Mouse (Mus musculus): ENCODE results near the gene Pgam2. TPM values are rescaled to one million over a fixed set of nuclear protein-coding genes. Genes with fewer than 3 reads are reported as not detected.
"Not testable (repeated sequence)": the region's sequence is repeated elsewhere in the genome, so short reads cannot be mapped to it uniquely, and the experiment has no call there.

Pgam2 gene
- polyA plus RNA-seq, 1 experiment from 2014 or later, result 2.7 TPM

DNA sequence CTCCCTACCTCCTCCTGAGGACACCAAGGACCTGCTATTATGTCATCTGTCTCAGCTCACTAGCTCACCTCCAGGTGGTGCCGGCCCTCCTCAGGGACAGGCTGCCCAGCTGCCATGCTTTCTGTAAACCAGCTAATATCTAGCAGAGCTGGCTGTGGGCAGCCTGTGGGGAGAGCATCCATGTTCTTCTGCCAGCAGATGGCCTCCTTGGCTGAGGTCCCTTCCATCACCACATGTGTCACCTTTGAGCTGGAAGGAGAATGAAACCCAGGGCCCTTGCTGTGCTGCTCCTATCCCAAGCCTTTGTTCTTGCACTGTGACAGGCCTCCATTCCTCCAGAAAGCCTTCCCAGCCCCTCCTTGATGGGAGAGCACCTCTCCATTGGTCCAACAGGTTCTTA lies 32.6 kb upstream of the Pgam2 start:
- no peak for ATAC-seq (ENCODE audit: low FRiP score, low read depth)
- Histone ChIP-seq H3K4me3 (no peak overlapping the region), H3K9me3 (no peaks in the 10 kb centered on the region), H3K9ac (no peak overlapping the region), H3K27me3 (no peaks in the 10 kb centered on the region), H3K4me1 (replicated peaks) (peaks cover 10% of the 10 kb centered on the region; the same call in 1 of the 2 replicates), H3K27ac (replicated peaks) (no peak overlapping the region), H3K36me3 (no peaks in the 10 kb centered on the region; the same call in 1 of the 2 replicates), H3K4me2 (no peak overlapping the region)
- 32% methylated on average over 1 of the region's 1 CpGs for WGBS

DNA sequence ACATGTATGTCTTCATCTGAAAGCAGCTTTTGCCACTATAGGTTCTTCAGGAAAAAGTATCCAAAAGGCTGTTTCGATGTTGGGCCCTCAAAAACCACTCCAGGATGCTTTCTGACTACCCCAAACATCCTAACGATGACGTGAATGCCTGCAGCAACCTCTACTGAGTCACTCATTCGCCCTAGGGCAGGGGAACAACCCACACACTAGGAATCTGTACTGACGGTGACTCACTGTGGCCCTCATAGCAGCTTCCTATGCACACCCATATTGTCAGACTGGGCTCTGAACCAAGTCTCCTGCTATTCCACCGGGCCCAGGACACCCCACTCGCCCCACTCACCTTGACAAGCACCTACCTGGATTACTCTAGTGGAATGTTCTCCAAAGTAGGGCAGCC lies 31.5 kb upstream of the Pgam2 start:
- Histone ChIP-seq H3K36me3 (no peaks in the 10 kb centered on the region; the same call in 1 of the 2 replicates), H3K27ac (replicated peaks) (no peak overlapping the region), H3K4me2 (no peak overlapping the region), H3K27me3 (no peaks in the 10 kb centered on the region), H3K4me1 (replicated peaks) (peaks cover 10% of the 10 kb centered on the region; the same call in 1 of the 2 replicates), H3K4me3 (no peak overlapping the region), H3K9ac (no peak overlapping the region), H3K9me3 (no peaks in the 10 kb centered on the region)
- ATAC-seq (ENCODE audit: low FRiP score, low read depth), result no peak
- WGBS, result 92% methylated on average over 7 of the region's 7 CpGs

GRCm38 (mm10) chr11:5834506-5834905 lies 31.0 kb upstream of the Pgam2 start:
- H3K4me3 ChIP-seq, result no peak overlapping the region
- 89% methylated on average over 9 of the region's 9 CpGs for WGBS
- ATAC-seq (ENCODE audit: low FRiP score, low read depth), result no peak
- H3K9ac ChIP-seq, result no peak overlapping the region
- H3K9me3 ChIP-seq, result no peaks in the 10 kb centered on the region
- peaks cover under 1% of the 10 kb centered on the region; the same call in 1 of the 2 replicates for H3K36me3 ChIP-seq
- peaks cover 10% of the 10 kb centered on the region; the same call in 1 of the 2 replicates for H3K4me1 ChIP-seq (replicated peaks)
- H3K4me2 ChIP-seq, result no peak overlapping the region
- H3K27ac ChIP-seq (replicated peaks), result no peak overlapping the region
- H3K27me3 ChIP-seq, result no peaks in the 10 kb centered on the region

DNA sequence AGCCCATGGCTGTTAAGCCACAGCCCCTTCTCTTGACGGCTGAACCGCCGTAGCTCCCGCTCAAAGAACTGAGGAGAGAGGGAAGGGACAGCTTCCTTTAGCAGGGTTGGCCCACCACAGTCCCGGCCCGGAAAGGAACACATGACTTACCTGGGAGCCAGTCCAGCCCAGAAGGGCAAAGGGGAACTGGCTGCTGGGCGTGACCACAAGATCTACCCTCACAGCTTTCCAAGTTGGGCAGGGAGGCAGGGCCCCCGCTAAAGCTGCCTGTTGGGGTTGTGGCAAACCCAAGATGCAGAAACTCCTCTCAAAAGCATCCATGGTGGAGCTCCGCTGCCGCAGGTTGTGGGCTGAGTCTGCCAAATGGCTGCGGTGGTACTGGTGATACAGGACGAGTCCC lies 25.8 kb upstream of the Pgam2 start:
- no peaks in the 10 kb centered on the region for H3K27me3 ChIP-seq
- 92% methylated on average over 12 of the region's 12 CpGs for WGBS
- no peak overlapping the region for H3K4me3 ChIP-seq
- H3K4me1 ChIP-seq (replicated peaks), result no peaks in the 10 kb centered on the region
- H3K9me3 ChIP-seq, result no peaks in the 10 kb centered on the region
- H3K36me3 ChIP-seq, result peaks cover 7% of the 10 kb centered on the region; the same call in 1 of the 2 replicates
- H3K4me2 ChIP-seq, result no peak overlapping the region
- H3K9ac ChIP-seq, result no peak overlapping the region
- H3K27ac ChIP-seq (replicated peaks), result no peak overlapping the region
- no peak for ATAC-seq (ENCODE audit: low FRiP score, low read depth)

DNA sequence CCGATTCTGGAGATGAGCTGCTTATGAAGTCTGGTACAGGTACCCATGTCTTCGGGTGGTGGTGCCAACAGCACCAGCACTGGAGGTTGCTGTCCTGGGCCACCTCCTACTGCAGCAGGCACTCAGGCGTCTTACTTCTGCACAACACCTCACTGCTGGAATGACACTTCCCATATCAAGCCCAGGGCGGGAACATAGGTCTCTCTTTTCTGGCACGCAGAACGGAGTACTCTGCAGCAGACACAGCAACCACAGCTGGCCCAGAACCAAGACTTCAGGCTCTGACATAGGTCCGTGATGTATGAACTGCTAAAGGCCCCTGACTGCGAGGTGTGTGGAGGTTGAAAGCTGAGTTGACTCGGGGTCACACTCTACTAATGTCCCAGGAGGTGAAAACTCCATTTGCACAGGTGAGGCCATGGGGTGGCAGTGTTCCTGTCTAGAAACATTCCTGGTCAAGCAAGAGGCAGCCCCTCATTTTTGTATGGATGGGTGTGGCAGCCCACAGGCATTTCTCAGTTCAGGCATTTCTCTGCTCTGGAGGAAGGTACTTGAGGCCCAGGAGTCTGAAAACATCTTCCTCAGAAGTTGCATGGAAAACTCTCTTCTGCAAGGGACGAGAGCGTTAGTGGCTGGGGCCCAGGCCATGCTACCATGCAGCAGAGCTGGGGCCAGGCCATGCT lies 25.1 kb upstream of the Pgam2 start:
- no peaks in the 10 kb centered on the region for H3K27me3 ChIP-seq
- no peak overlapping the region for H3K4me2 ChIP-seq
- peaks cover 7% of the 10 kb centered on the region; the same call in 1 of the 2 replicates for H3K36me3 ChIP-seq
- WGBS, result 93% methylated on average over 11 of the region's 11 CpGs
- no peaks in the 10 kb centered on the region for H3K4me1 ChIP-seq (replicated peaks)
- no peak overlapping the region for H3K27ac ChIP-seq (replicated peaks)
- H3K9ac ChIP-seq, result no peak overlapping the region
- no peaks in the 10 kb centered on the region for H3K9me3 ChIP-seq
- no peak for ATAC-seq (ENCODE audit: low FRiP score, low read depth)
- no peak overlapping the region for H3K4me3 ChIP-seq

DNA sequence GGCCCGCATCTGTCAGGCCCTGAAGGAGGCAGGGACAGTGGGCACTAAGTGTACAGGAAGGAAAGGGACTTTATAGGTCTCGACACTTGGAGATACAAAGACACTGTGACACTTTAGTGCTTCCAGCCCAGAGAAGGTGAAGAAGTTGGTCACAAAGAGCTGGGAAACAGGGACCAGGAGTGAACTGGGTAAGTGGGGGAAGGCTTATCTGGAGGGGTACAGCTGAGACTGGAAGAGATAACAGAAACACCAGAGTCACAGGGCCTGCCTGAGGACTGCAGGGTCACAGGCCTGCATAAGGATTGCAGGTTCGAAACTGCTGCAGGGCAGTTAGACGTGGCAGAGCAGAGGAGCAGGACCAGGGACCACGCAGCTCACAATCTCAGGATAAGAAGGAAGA lies 24.4 kb upstream of the Pgam2 start:
- 93% methylated on average over 5 of the region's 5 CpGs for WGBS
- Histone ChIP-seq H3K4me2 (no peak overlapping the region), H3K9me3 (no peaks in the 10 kb centered on the region), H3K36me3 (peaks cover 7% of the 10 kb centered on the region; the same call in 1 of the 2 replicates), H3K9ac (no peak overlapping the region), H3K4me1 (replicated peaks) (no peaks in the 10 kb centered on the region), H3K27me3 (no peaks in the 10 kb centered on the region), H3K27ac (replicated peaks) (no peak overlapping the region), H3K4me3 (no peak overlapping the region)
- ATAC-seq (ENCODE audit: low FRiP score, low read depth), result no peak

DNA sequence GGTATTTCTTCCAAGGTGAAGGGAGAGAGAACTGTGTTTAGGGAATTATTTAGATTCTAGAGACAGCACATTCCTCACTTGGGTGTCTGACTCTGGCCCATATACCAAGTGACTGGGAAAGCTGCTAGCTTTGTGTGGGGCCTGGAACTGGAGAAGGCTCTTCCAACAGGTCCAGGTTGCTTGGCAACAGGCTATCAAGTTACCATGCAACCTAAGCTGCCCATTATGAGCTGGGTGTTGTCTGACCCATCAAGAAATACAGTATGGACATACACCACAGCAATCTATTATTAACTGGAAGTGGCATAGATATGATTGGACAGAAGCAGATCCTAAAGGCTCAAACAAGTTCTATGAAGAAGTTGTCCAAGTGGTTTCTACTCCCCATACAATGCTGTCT lies 21.9 kb upstream of the Pgam2 start:
- H3K4me2 ChIP-seq, result no peak overlapping the region
- no peaks in the 10 kb centered on the region for H3K27me3 ChIP-seq
- H3K9me3 ChIP-seq, result no peaks in the 10 kb centered on the region
- no peak overlapping the region for H3K27ac ChIP-seq (replicated peaks)
- no peak for ATAC-seq (ENCODE audit: low FRiP score, low read depth)
- H3K4me3 ChIP-seq, result no peak overlapping the region
- no peaks in the 10 kb centered on the region for H3K4me1 ChIP-seq (replicated peaks)
- H3K36me3 ChIP-seq, result peaks cover 7% of the 10 kb centered on the region; the same call in 1 of the 2 replicates
- no peak overlapping the region for H3K9ac ChIP-seq

DNA sequence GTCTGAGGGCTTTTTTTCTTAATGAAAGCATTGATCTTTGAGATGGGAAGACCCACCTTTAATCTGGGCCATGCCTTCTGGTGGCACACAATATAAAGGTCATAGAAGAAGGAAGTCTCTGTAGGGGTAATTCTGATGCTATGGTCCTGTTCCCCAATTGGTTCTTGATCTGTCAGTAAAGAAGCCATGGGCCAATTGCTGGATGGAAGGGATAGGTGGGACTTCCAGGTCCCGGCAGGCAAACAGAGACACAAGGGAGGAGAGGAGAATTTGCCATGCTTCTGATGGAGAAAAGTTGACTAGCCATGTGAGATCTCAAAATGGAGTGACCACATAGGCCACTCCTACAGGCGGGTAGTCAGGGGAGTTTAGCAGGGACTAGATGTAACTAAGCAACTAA lies 15.7 kb upstream of the Pgam2 start:
- no peak overlapping the region for H3K27ac ChIP-seq (replicated peaks)
- 64% methylated on average over 2 of the region's 2 CpGs for WGBS
- no peak for ATAC-seq (ENCODE audit: low FRiP score, low read depth)
- no peaks in the 10 kb centered on the region for H3K36me3 ChIP-seq
- no peak overlapping the region for H3K9ac ChIP-seq
- no peaks in the 10 kb centered on the region for H3K9me3 ChIP-seq
- no peak overlapping the region for H3K4me2 ChIP-seq
- no peaks in the 10 kb centered on the region for H3K4me1 ChIP-seq (replicated peaks)
- H3K27me3 ChIP-seq, result no peaks in the 10 kb centered on the region
- H3K4me3 ChIP-seq, result no peak overlapping the region

GRCm38 (mm10) chr11:5813381-5813780 lies 9.8 kb upstream of the Pgam2 start:
- no peak for ATAC-seq (ENCODE audit: low FRiP score, low read depth)
- H3K4me1 ChIP-seq (replicated peaks), result no peaks in the 10 kb centered on the region
- 81% methylated on average over 10 of the region's 10 CpGs for WGBS
- H3K9ac ChIP-seq, result no peak overlapping the region
- no peak overlapping the region for H3K27ac ChIP-seq (replicated peaks)
- H3K4me2 ChIP-seq, result no peak overlapping the region
- no peaks in the 10 kb centered on the region for H3K36me3 ChIP-seq
- no peaks in the 10 kb centered on the region for H3K27me3 ChIP-seq
- H3K9me3 ChIP-seq, result no peaks in the 10 kb centered on the region
- H3K4me3 ChIP-seq, result no peak overlapping the region

DNA sequence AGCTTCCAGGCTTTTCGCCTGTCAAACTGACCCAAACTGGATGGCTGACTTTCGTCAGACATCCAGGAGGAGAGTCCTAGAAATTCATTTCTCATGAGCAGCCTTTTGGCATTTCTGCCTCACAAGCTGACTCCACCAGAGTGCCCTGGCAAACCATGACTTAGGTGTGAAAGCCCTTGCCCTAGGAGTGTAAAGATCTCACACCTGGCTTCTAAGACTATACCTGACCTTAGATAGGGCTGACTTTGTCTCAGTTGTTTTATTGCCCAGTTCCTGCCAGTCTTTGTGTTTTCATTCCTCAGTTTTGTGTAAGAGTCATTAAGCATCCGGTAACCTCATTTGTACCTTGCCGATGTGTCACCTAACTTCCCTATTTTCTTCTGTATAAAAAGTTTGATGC lies 6.0 kb upstream of the Pgam2 start:
- not testable (repeated sequence) for H3K4me2 ChIP-seq; H3K9me3 ChIP-seq; H3K27ac ChIP-seq (replicated peaks); H3K9ac ChIP-seq; H3K36me3 ChIP-seq; ATAC-seq (ENCODE audit: low FRiP score, low read depth); H3K4me1 ChIP-seq (replicated peaks); H3K27me3 ChIP-seq; H3K4me3 ChIP-seq
- WGBS, result 92% methylated on average over 4 of the region's 4 CpGs

DNA sequence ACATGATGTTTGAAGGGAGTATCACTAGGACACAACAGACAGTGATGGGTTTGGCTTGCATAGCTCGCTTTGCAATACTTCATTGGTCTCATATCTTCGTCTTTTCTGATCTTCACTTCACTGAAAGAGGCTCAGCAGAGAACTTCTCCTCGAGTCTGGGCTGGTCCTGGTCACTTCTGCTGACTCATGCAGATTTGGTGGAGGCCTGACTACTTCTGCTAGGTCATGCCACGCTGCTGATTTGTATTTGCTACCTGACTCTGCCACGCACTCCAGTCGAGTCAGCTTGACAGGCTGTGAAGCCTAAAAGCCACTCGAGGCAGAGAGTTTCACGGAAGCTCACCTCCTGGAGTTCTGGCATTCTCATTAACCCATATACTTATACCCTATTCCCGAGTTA lies 4.4 kb upstream of the Pgam2 start:
- 88% methylated on average over 9 of the region's 9 CpGs for WGBS
- Histone ChIP-seq H3K27ac (replicated peaks) (no peak overlapping the region), H3K36me3 (no peaks in the 10 kb centered on the region), H3K4me3 (no peak overlapping the region), H3K9me3 (no peaks in the 10 kb centered on the region), H3K4me1 (replicated peaks) (0 out of 2 replicates have a peak, but pooled peaks cover 3% of the 10 kb centered on the region), H3K27me3 (no peaks in the 10 kb centered on the region), H3K4me2 (no peak overlapping the region), H3K9ac (no peak overlapping the region)
- ATAC-seq (ENCODE audit: low FRiP score, low read depth), result no peak

- Histone ChIP-seq H3K36me3 (peaks cover 4% of the 10 kb centered on the region; the same call in 1 of the 2 replicates), H3K27me3 (no peaks in the 10 kb centered on the region), H3K27ac (replicated peaks) (no peak overlapping the region), H3K4me3 (no peak overlapping the region), H3K4me2 (no peak overlapping the region), H3K9ac (no peak overlapping the region), H3K9me3 (no peaks in the 10 kb centered on the region), H3K4me1 (replicated peaks) (0 out of 2 replicates have a peak, but pooled peaks cover 3% of the 10 kb centered on the region)
- no peak for ATAC-seq (ENCODE audit: low FRiP score, low read depth)
- 95% methylated on average over 3 of the region's 3 CpGs for WGBS
Observed at GRCm38 (mm10) chr11:5805711-5806110, 2.2 kb upstream of the Pgam2 start.

- H3K27ac ChIP-seq (replicated peaks), result no peak overlapping the region
- H3K4me3 ChIP-seq, result no peak overlapping the region
- H3K9ac ChIP-seq, result no peak overlapping the region
- no peaks in the 10 kb centered on the region for H3K27me3 ChIP-seq
- peaks cover 19% of the 10 kb centered on the region for H3K36me3 ChIP-seq
- no peak overlapping the region for H3K4me2 ChIP-seq
- H3K4me1 ChIP-seq (replicated peaks), result 0 out of 2 replicates have a peak, but pooled peaks cover 3% of the 10 kb centered on the region
- no peak for ATAC-seq (ENCODE audit: low FRiP score, low read depth)
- WGBS, result 80% methylated on average over 5 of the region's 5 CpGs
- H3K9me3 ChIP-seq, result no peaks in the 10 kb centered on the region
Observed at GRCm38 (mm10) chr11:5804174-5804573, 641 bp upstream of the Pgam2 start.

Data from hindbrain, embryonic 15.5 days (tissue).